ENCODE assay signal across 17 mouse cellular contexts in the genomic region with DNA sequence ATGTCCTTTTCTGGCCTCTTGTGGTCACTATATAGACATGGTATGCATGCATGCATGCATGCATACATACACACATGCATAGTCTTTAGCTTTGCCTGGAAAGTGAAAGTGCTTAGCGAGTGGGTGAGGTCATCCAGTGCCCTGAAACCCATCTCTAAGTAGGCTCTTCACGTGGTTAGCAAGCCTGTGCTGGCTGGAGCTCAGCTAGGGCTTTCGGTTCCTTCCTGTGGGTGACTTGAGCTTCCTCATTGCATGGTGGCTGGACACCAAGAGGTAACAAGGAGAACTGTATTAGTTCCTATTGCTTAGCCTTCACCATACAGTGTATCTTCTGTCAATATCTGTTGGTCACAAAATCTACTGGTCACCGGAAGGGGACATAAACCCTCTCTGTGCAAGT. TPM values are rescaled to one million over a fixed set of nuclear protein-coding genes. Genes with fewer than 3 reads are reported as not detected.
DNase-seq lines count a peak whose midpoint lies in the region; ATAC-seq and TF ChIP-seq lines count a peak whose summit lies in the region.
"Had no signal": no experiment of that assay in that cellular context is flagged by ENCODE, and none has a peak within 500 bp of the region (broad histone marks: within the 10 kb centered on the region; RNA-seq: fewer than 3 reads in every experiment).

No protein-coding gene starts in this region.

- no peaks in the 10 kb centered on the region for H3K27me3 ChIP-seq in liver, embryonic 16.5 days (ENCODE audit: control insufficient read depth, insufficient read depth, low read depth, low read length)
- no peaks in the 10 kb centered on the region for H3K27me3 ChIP-seq in limb, embryonic 10.5 days (ENCODE audit: low read depth, poor library complexity, severe bottlenecking)
- H3K27me3 ChIP-seq: embryonic facial prominence, embryonic 12.5 days; midbrain, embryonic 12.5 days; neural tube, embryonic 12.5 days had no signal

- H3K9me3 ChIP-seq in liver, embryonic 16.5 days (replicated peaks; ENCODE audit: control insufficient read depth, low read length): no peaks in the 10 kb centered on the region
- no peaks in the 10 kb centered on the region for H3K9me3 ChIP-seq in limb, embryonic 10.5 days (replicated peaks)
- H3K9me3 ChIP-seq: embryonic facial prominence, embryonic 12.5 days; heart, embryonic 15.5 days; limb, embryonic 13.5 days; midbrain, embryonic 12.5 days; neural tube, embryonic 12.5 days had no signal

- no peak overlapping the region for H3K9ac ChIP-seq in liver, embryonic 16.5 days (ENCODE audit: low read depth, low read length)
- H3K9ac ChIP-seq: embryonic facial prominence, embryonic 12.5 days; heart, embryonic 15.5 days; limb, embryonic 13.5 days; midbrain, embryonic 12.5 days; neural tube, embryonic 12.5 days had no signal

- no peak overlapping the region for H3K4me3 ChIP-seq in layer of hippocampus, adult 2 months
- no peak overlapping the region for H3K4me3 ChIP-seq in liver, embryonic 16.5 days (ENCODE audit: low read depth, low read length)
- H3K4me3 ChIP-seq in limb, embryonic 10.5 days: no peak overlapping the region
- H3K4me3 ChIP-seq: embryonic facial prominence, embryonic 12.5 days; heart, embryonic 15.5 days; limb, embryonic 13.5 days; midbrain, embryonic 12.5 days; neural tube, embryonic 12.5 days had no signal

- 0 out of 2 replicates have a peak, but pooled peaks have one; percentile 21 for ATAC-seq in liver, embryonic 16.5 days (ENCODE audit: low read depth)
- peak; percentile 96 for ATAC-seq in monocyte, adult 5-6 weeks (replicated peaks; ENCODE audit: insufficient number of reproducible peaks, low FRiP score, low TSS enrichment, poor library complexity, severe bottlenecking)

- 13% methylated on average over 4 of the region's 4 CpGs for WGBS in liver, embryonic 16.5 days (ENCODE audit: insufficient replicate concordance)
- WGBS in limb, embryonic 10.5 days: 84% methylated on average over 4 of the region's 4 CpGs

- no peaks in the 10 kb centered on the region for H3K36me3 ChIP-seq in liver, embryonic 16.5 days (ENCODE audit: control insufficient read depth, insufficient read depth)
- no peaks in the 10 kb centered on the region for H3K36me3 ChIP-seq in limb, embryonic 10.5 days
- H3K36me3 ChIP-seq: embryonic facial prominence, embryonic 12.5 days; heart, embryonic 15.5 days; limb, embryonic 13.5 days; midbrain, embryonic 12.5 days; neural tube, embryonic 12.5 days had no signal

- no peak for TF ChIP-seq CTCF in layer of hippocampus, adult 2 months (conservative IDR thresholded peaks at IDR 0.05)

- no peak overlapping the region for H3K4me2 ChIP-seq in liver, embryonic 16.5 days (ENCODE audit: low read depth, low read length)
- H3K4me2 ChIP-seq: embryonic facial prominence, embryonic 12.5 days; heart, embryonic 15.5 days; limb, embryonic 13.5 days; midbrain, embryonic 12.5 days; neural tube, embryonic 12.5 days had no signal

- no peaks in the 10 kb centered on the region for H3K4me1 ChIP-seq in liver, embryonic 16.5 days (ENCODE audit: control insufficient read depth, low read depth, low read length)
- H3K4me1 ChIP-seq in limb, embryonic 10.5 days: peaks cover 14% of the 10 kb centered on the region
- H3K4me1 ChIP-seq: heart, embryonic 15.5 days had no signal

- peak; percentile 28 for DNase-seq in layer of hippocampus, adult 11-12 months (ENCODE audit: low spot score)
- DNase-seq in layer of hippocampus, adult 2 months (ENCODE audit: low spot score in 2 of 2): no peak
- DNase-seq in B cell, adult 2 months: peak; percentile 56 to 62
- no peak for DNase-seq in right cerebral cortex, postnatal 14 days
- no peak for DNase-seq in embryo, embryonic 10.5 days (ENCODE audit: low spot score)
- no peak for DNase-seq in limb, embryonic 10.5 days (ENCODE audit: low spot score)
- DNase-seq: cerebellum, adult 9-10 months; kidney, postnatal 10 days; layer of hippocampus, postnatal 36 days had no signal

- H3K27ac ChIP-seq in layer of hippocampus, adult 2 months: no peak overlapping the region
- H3K27ac ChIP-seq in liver, embryonic 16.5 days (ENCODE audit: low read length): no peak overlapping the region
- H3K27ac ChIP-seq in limb, embryonic 10.5 days: no peak overlapping the region
- H3K27ac ChIP-seq: embryonic facial prominence, embryonic 12.5 days; heart, embryonic 15.5 days; limb, embryonic 13.5 days; midbrain, embryonic 12.5 days; neural tube, embryonic 12.5 days had no signal

RNA-seq across cellular contexts. Expression of a gene that starts 33.0 kb away (rescaled TPM):
- total RNA-seq in layer of hippocampus, adult 2 months (2021): 10 to 100 TPM; 17.9 to 18.6 TPM
- 0.02 and 0.04 TPM in 2 replicates for polyA plus RNA-seq in liver, embryonic 16.5 days (2015; fragmentation: Nextera tagmentation; extraction: Ambion mirVana)
- not detected in 3 replicates for total RNA-seq in monocyte, adult 5-6 weeks (2017)
- polyA plus RNA-seq in limb, embryonic 10.5 days (2016; fragmentation: Nextera tagmentation; extraction: Ambion mirVana): 0.04 and 0.06 TPM in 2 replicates
- total RNA-seq: gastrocnemius, adult 18-20 months had no signal

Comparison
In these comparisons a context has a peak if more than half of its experiments do, and no peak if none do; other contexts are left out.
1. DNase-seq: peak in layer of hippocampus, adult 11-12 months (single experiment) and B cell, adult 2 months (2 of 2); none in layer of hippocampus, adult 2 months (0 of 2), right cerebral cortex, postnatal 14 days (single experiment), embryo, embryonic 10.5 days (single experiment) and limb, embryonic 10.5 days (single experiment).
2. RNA of a gene that starts 33.0 kb away (total RNA-seq): 17.9 to 18.6 TPM in layer of hippocampus, adult 2 months; not detected in monocyte, adult 5-6 weeks; every median in the first group is over 10 times any median in the second.